Mouse (Mus musculus) heart, adult 2 months (tissue): ENCODE results near the gene Stx3.

Experiments
- CTCF ChIP-seq: fragments of 200-600 bp; IDR thresholded peaks from 2 replicates; pipeline ENCODE4 v1.8.1; 2022; ENCODE audit warnings: antibody characterized with exemption, mild to moderate bottlenecking, moderate library complexity
- POLR2A ChIP-seq: fragments of 200-500 bp; IDR thresholded peaks from 2 replicates; pipeline ENCODE4 v1.6.1; 2011; ENCODE audit warnings: mild to moderate bottlenecking, low read depth, low read length, control low read depth; ENCODE audit not compliant: insufficient read depth

- TF ChIP-seq POLR2A = no peak
- TF ChIP-seq CTCF = no peak
These were observed 88.9 kb downstream of the Stx3 start for GRCm38 (mm10) chr19:11730278-11730677.
